ENCODE assay signal across 12 mouse cellular contexts in genomic region chr12:79742211-79742610, GRCm38 (mm10).
DNase-seq lines count a peak whose midpoint lies in the region; ATAC-seq and TF ChIP-seq lines count a peak whose summit lies in the region.
"Had no signal": no experiment of that assay in that cellular context is flagged by ENCODE, and none has a peak within 500 bp of the region (broad histone marks: within the 10 kb centered on the region; RNA-seq: fewer than 3 reads in every experiment).

No protein-coding gene starts in this region.

- H3K4me2 ChIP-seq in midbrain, embryonic 15.5 days = no peak overlapping the region
- H3K4me2 ChIP-seq in forebrain, embryonic 14.5 days (ENCODE audit: low read length) = no peak overlapping the region
- H3K4me2 ChIP-seq: heart, embryonic 15.5 days had no signal

- TF ChIP-seq POLR2A in testis, adult 2 months (IDR thresholded peaks at IDR 0.05; ENCODE audit: control insufficient read depth, low read depth, low read length) = no peak

- peaks cover 48% of the 10 kb centered on the region for H3K4me1 ChIP-seq in midbrain, embryonic 10.5 days
- peaks cover 6% of the 10 kb centered on the region; the same call in 1 of the 2 replicates for H3K4me1 ChIP-seq in midbrain, embryonic 15.5 days
- peaks cover 4% of the 10 kb centered on the region; the same call in 1 of the 2 replicates for H3K4me1 ChIP-seq in forebrain, embryonic 14.5 days (ENCODE audit: control insufficient read depth, insufficient read depth, low read length)
- H3K4me1 ChIP-seq in testis, adult 2 months (ENCODE audit: control insufficient read depth, insufficient read depth, low read length) = peaks cover 4% of the 10 kb centered on the region

- ATAC-seq in midbrain, embryonic 15.5 days (replicated peaks) = no peak
- ATAC-seq in forebrain, embryonic 14.5 days = peak; percentile 75; the same call in 1 of the 2 replicates

- peak; percentile 91 for DNase-seq in heart, adult 11 months
- no peak for DNase-seq in heart, postnatal 10 days
- no peak for DNase-seq in midbrain, embryonic 10.5 days (ENCODE audit: low spot score)
- peak; percentile 72 for DNase-seq in forebrain, embryonic 14.5 days (ENCODE audit: low spot score)
- DNase-seq in heart, postnatal 4 days = no peak
- DNase-seq in urinary bladder, postnatal 36 days (ENCODE audit: low spot score in 2 of 2) = no peak
- DNase-seq: cerebellum, adult 9-10 months; thymus, adult 18-20 months had no signal

- H3K9me3 ChIP-seq in midbrain, embryonic 10.5 days (replicated peaks) = no peaks in the 10 kb centered on the region
- no peaks in the 10 kb centered on the region for H3K9me3 ChIP-seq in midbrain, embryonic 15.5 days
- H3K9me3 ChIP-seq in forebrain, embryonic 14.5 days (replicated peaks; ENCODE audit: control insufficient read depth, low read length) = no peaks in the 10 kb centered on the region
- H3K9me3 ChIP-seq: heart, embryonic 15.5 days had no signal

- no peak overlapping the region for H3K9ac ChIP-seq in midbrain, embryonic 15.5 days
- H3K9ac ChIP-seq in forebrain, embryonic 14.5 days (ENCODE audit: low read length) = no peak overlapping the region
- H3K9ac ChIP-seq: heart, embryonic 15.5 days had no signal

- no peak for TF ChIP-seq CTCF in testis, adult 2 months (IDR thresholded peaks at IDR 0.05; ENCODE audit: control insufficient read depth, insufficient read depth, insufficient replicate concordance, low read depth, low read length)

- H3K36me3 ChIP-seq in midbrain, embryonic 10.5 days = no peaks in the 10 kb centered on the region
- no peaks in the 10 kb centered on the region for H3K36me3 ChIP-seq in midbrain, embryonic 15.5 days (replicated peaks)
- no peaks in the 10 kb centered on the region for H3K36me3 ChIP-seq in forebrain, embryonic 14.5 days (ENCODE audit: control insufficient read depth, insufficient read depth, low read length)
- H3K36me3 ChIP-seq in testis, adult 2 months (ENCODE audit: control insufficient read depth, insufficient read depth, low read length) = no peaks in the 10 kb centered on the region
- H3K36me3 ChIP-seq: heart, embryonic 15.5 days had no signal

- intact Hi-C loops in heart, postnatal 10 days (cut with DNase I) = no loop called here

- no peak overlapping the region for H3K4me3 ChIP-seq in midbrain, embryonic 10.5 days
- no peak overlapping the region for H3K4me3 ChIP-seq in midbrain, embryonic 15.5 days
- no peak overlapping the region for H3K4me3 ChIP-seq in forebrain, embryonic 14.5 days (ENCODE audit: low read depth, low read length)
- no peak overlapping the region for H3K4me3 ChIP-seq in testis, adult 2 months (ENCODE audit: control insufficient read depth, low read depth, low read length)
- H3K4me3 ChIP-seq: heart, embryonic 15.5 days had no signal

- H3K27me3 ChIP-seq in midbrain, embryonic 10.5 days (ENCODE audit: low read depth, poor library complexity, severe bottlenecking) = peaks cover 24% of the 10 kb centered on the region
- no peaks in the 10 kb centered on the region for H3K27me3 ChIP-seq in midbrain, embryonic 15.5 days (replicated peaks)
- H3K27me3 ChIP-seq in forebrain, embryonic 14.5 days (replicated peaks; ENCODE audit: control insufficient read depth, insufficient read depth, low read length) = no peaks in the 10 kb centered on the region
- no peaks in the 10 kb centered on the region for H3K27me3 ChIP-seq in testis, adult 2 months (ENCODE audit: control insufficient read depth, insufficient read depth, low read length)
- H3K27me3 ChIP-seq: CH12.LX; heart, embryonic 15.5 days had no signal

- H3K27ac ChIP-seq in midbrain, embryonic 10.5 days (replicated peaks) = peak overlapping the region; percentile 58
- H3K27ac ChIP-seq in midbrain, embryonic 15.5 days = no peak overlapping the region
- H3K27ac ChIP-seq in forebrain, embryonic 14.5 days (ENCODE audit: low read depth, low read length) = no peak overlapping the region
- 0 out of 2 replicates have a peak overlapping the region, but pooled peaks have one; percentile 0 for H3K27ac ChIP-seq in testis, adult 2 months (ENCODE audit: control insufficient read depth, insufficient read depth, low read depth, low read length)
- H3K27ac ChIP-seq: heart, embryonic 15.5 days had no signal

- WGBS in midbrain, embryonic 10.5 days = 42% methylated on average over 7 of the region's 7 CpGs
- 20% methylated on average over 7 of the region's 7 CpGs for WGBS in midbrain, embryonic 15.5 days
- WGBS in forebrain, embryonic 14.5 days = 27% methylated on average over 7 of the region's 7 CpGs

Comparison
In these comparisons a context has a peak if more than half of its experiments do, and no peak if none do; other contexts are left out.
1. DNase-seq: peak in heart, adult 11 months (single experiment) and forebrain, embryonic 14.5 days (single experiment); none in heart, postnatal 10 days (0 of 2), midbrain, embryonic 10.5 days (single experiment), heart, postnatal 4 days (single experiment) and urinary bladder, postnatal 36 days (0 of 2).
2. H3K27ac ChIP-seq: peak in midbrain, embryonic 10.5 days (single experiment) and testis, adult 2 months (single experiment); none in midbrain, embryonic 15.5 days (single experiment) and forebrain, embryonic 14.5 days (single experiment).